Mouse (Mus musculus) kidney, adult 2 months (tissue): ENCODE data around the gene Stxbp1. TPM values are rescaled to one million over a fixed set of nuclear protein-coding genes. Genes with fewer than 3 reads are reported as not detected.

Experiments
- DNase-seq: peaks from one replicate; pipeline ENCODE4 v3.0.0; 2021
- H3K27ac ChIP-seq: fragments of 200-500 bp; 2 replicates; pipeline ENCODE4 v1.5.1; 2012; ENCODE audit warnings: low read depth, low read length, control low read depth, inconsistent platforms; ENCODE audit not compliant: insufficient read depth
- H3K27me3 ChIP-seq: fragments of 200-500 bp; replicated peaks from 2 replicates; pipeline ENCODE4 v1.6.1; 2012; ENCODE audit warnings: mild to moderate bottlenecking, moderate library complexity, low read length, inconsistent platforms; ENCODE audit not compliant: control insufficient read depth, insufficient read depth
- H3K36me3 ChIP-seq: fragments of 200-500 bp; 2 replicates; pipeline ENCODE4 v1.6.1; 2012; ENCODE audit warnings: mild to moderate bottlenecking, moderate library complexity, low read length, inconsistent platforms; ENCODE audit not compliant: control insufficient read depth, insufficient read depth
- H3K4me1 ChIP-seq: fragments of 200-500 bp; 2 replicates; pipeline ENCODE4 v1.6.1; 2011; ENCODE audit warnings: low read length; ENCODE audit not compliant: control insufficient read depth, insufficient read depth
- H3K4me3 ChIP-seq: fragments of 200-500 bp; 2 replicates; pipeline ENCODE4 v1.5.1; 2011; ENCODE audit warnings: mild to moderate bottlenecking, low read depth, low read length, control low read depth; ENCODE audit not compliant: insufficient read depth
- CTCF ChIP-seq: fragments of 200-500 bp; conservative IDR thresholded peaks from 2 replicates; pipeline ENCODE4 v1.5.1; 2011; ENCODE audit warnings: low read depth, mild to moderate bottlenecking, control low read depth, low read length, moderate library complexity, mixed read lengths; ENCODE audit not compliant: insufficient read depth, insufficient read length
- POLR2A ChIP-seq: fragments of 200-500 bp; IDR thresholded peaks from one replicate; pipeline ENCODE4 v1.6.1; 2011; ENCODE audit warnings: low read depth, low read length, control low read depth
- WGBS: fragments of 180-500 bp; shearing (Covaris S2); methylation state at CpG from one replicate; pipeline ENCODE4 v1.1.7; 2018; 5-methylcytosine and 5-hydroxymethylcytosine counted together
- polyA plus RNA-seq: library from polyadenylated mRNA; depleted of rRNA; stranded (reverse); fragments of >200 nt; gene quantifications from 2 replicates; pipeline ENCODE4 v1.2.3, GENCODE M21; 2012; rRNA removed

Stxbp1 gene
- 10.2 and 13.2 TPM in 2 replicates for polyA plus RNA-seq

DNA sequence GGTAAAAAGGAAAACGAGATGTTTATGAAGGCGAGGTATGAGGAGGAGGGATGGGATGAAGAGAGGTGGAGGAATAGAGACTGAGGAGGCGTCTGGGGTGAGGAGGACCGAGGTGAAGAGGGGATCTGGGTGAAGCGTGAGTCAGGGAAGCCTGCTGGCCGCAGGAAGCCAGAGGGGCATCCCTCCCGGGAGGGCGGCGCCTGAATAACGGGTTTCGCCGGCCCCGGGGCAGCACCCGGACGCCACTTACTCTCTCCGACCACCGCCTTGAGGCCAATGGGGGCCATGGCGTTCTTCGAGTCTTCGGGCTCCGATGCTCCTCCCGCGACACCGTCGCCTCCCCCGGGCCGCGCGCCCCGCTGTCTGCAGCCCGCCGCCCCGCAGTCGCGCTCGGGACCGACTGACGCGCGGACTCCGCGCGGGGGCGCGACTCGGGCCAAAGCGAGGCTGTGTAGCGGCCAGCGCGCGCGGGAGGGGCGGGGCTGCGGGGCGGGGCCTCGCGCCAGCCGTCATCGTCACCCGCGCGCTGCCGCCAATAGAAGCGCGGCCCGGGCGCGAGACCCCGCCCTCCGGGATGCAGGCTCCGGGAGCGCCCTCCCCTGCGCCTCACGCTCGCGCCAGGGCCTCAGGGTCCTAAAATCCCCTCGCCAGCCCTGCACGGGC, at the start of gene Stxbp1:
Gene Stxbp1, minus strand, starts transcription at position 441 of the 663 bp plus-strand sequence.
- Histone ChIP-seq H3K27me3 (no peaks in the 10 kb centered on the region), H3K4me1 (no peaks in the 10 kb centered on the region), H3K4me3 (peak within 1 kb of the TSS; percentile 78), H3K27ac (peak within 1 kb of the TSS; percentile 29), H3K36me3 (no peaks in the 10 kb centered on the region)
- peak; percentile 95 for DNase-seq
- TF ChIP-seq POLR2A (no peak), CTCF (no peak)
- WGBS: under 1% methylated on average over 72 of the region's 78 CpGs

DNA sequence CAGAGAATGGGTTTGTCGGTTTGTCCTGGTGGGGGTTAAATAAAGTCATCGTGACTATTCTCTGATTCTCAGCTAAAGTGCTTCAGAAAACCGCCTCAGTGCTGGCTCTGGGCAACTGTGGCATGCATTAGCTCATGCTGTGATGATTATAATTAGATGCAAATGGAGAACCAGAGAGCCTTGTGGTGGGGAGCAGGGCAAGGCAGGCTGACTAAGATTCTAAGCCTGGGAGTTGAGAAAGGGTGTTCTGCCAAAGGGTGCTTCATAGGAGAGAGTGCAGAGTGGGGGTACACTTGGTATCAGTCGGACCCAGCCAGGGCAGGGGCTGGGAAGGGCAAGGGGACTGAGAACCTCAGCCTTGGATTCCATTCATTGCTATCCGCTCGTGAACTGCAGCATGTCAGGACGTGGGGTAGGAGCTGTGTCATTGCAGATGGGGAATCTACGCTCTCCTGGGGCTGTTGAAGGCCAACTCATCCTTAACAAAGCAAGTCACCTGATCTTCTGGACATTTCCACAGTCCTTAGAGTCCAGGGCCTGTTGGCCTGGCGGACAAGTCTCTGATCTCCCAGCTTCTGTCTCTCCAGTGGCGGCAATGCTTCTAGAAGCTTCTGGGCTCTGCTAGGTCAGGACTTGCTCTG, 49.6 kb upstream of the Stxbp1 start:
- Histone ChIP-seq H3K36me3 (no peaks in the 10 kb centered on the region), H3K4me3 (no peak overlapping the region), H3K4me1 (peaks cover 30% of the 10 kb centered on the region), H3K27me3 (no peaks in the 10 kb centered on the region), H3K27ac (peak overlapping the region; percentile 53)
- DNase-seq: no peak
- TF ChIP-seq POLR2A (no peak), CTCF (no peak)
- 59% methylated on average over 10 of the region's 10 CpGs for WGBS

DNA sequence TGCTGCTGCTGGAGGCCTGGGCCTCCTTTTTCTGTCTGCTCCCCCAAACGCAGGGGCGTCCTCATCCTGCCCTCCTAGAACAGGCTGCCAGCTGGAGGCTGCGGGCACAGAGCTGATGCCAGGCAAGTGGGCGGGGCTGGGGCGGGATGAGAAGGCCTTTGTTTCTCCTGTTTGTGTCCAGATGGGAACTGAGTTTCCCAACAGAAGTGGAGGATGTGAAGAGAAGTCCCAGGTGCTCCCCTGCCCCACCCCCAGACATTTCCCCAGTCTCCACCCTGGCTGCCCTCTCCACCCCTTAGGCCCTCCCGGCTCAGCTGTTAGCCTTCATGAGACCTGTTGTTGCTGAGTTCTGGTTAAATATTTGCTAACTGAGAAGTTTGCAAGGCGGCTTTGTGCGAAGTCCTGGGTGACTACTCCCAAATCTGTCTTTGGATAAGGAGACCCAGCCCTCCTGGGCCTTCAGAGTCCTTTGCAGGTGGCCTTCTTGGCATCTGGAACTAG, 48.6 kb upstream of the Stxbp1 start:
- Histone ChIP-seq H3K36me3 (no peaks in the 10 kb centered on the region), H3K4me3 (no peak overlapping the region), H3K27me3 (no peaks in the 10 kb centered on the region), H3K27ac (peak overlapping the region; percentile 53), H3K4me1 (peaks cover 30% of the 10 kb centered on the region)
- TF ChIP-seq POLR2A: no peak
- 22% methylated on average over 8 of the region's 8 CpGs for WGBS
- peak; percentile 76 for DNase-seq

DNA sequence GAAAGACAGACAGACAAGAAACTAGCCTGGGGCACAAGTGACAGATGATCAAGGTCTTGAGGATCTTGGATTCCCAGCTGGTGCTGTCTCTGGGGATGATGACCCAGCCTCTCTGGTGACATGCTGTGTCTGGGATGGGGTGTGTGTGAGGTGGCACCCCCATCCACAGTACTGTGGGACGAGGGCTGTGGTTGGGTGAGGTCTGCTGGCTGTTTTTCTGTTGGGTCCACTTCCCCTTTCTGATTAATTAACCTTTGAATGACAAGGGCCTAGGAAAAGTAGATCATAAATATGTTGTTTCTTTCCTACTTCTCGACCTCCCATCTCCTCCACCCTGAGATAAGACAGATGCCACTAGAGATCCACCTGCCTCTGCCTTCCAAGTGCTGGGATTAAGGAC, 47.1 kb upstream of the Stxbp1 start:
- Histone ChIP-seq H3K27me3 (no peaks in the 10 kb centered on the region), H3K36me3 (no peaks in the 10 kb centered on the region), H3K4me1 (peaks cover 29% of the 10 kb centered on the region), H3K4me3 (no peak overlapping the region), H3K27ac (no peak overlapping the region)
- no peak for TF ChIP-seq CTCF
- no peak for TF ChIP-seq POLR2A
- WGBS: 52% methylated on average over 2 of the region's 2 CpGs
- DNase-seq: no peak

DNA sequence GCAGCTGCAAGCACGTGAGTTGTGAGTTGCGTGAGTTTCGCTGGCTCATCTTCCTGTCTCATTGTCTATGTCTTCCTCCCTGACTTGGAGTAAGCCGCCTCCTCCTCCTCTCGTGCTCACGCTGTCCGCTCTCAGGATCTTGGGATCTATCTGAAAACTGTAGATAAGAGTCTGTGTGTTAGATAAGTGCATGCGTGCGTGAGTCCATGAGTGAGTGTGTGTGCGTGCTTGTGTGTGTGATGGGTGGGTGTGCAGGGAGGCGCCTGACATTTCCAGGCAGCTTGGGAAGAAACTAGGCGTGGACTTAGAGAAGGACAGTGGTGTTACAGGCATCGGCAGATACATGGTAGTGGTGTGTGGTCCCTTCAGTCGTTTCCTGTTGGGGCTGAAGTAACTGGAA, 45.4 kb upstream of the Stxbp1 start:
- Histone ChIP-seq H3K4me3 (no peak overlapping the region), H3K36me3 (no peaks in the 10 kb centered on the region), H3K27ac (no peak overlapping the region), H3K4me1 (peaks cover 29% of the 10 kb centered on the region), H3K27me3 (no peaks in the 10 kb centered on the region)
- 75% methylated on average over 14 of the region's 14 CpGs for WGBS
- no peak for TF ChIP-seq CTCF
- no peak for TF ChIP-seq POLR2A
- no peak for DNase-seq

DNA sequence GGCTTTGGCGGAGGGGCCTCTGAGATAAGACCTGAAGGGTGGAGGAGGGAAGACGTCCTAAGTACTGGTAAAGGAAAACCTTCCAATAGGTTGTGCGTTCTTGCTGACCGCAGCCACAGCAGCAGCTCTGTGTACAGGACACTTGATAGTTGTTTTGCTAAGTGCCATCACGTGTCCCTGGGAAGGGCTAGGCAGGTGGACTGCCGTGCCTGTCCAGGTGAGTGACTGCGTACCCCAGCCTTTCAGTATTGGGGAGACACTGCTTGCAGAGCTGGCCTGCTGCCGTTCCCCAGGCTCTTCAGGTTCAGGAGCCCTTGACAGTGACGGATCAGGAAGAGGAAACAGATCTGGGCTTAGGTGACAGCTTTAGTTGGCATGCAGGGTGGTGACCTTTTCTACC, 44.2 kb upstream of the Stxbp1 start:
- WGBS: 64% methylated on average over 9 of the region's 9 CpGs
- Histone ChIP-seq H3K27me3 (no peaks in the 10 kb centered on the region), H3K4me1 (peaks cover 23% of the 10 kb centered on the region), H3K4me3 (no peak overlapping the region), H3K36me3 (no peaks in the 10 kb centered on the region), H3K27ac (peak overlapping the region; percentile 34; the same call in 1 of the 2 replicates)
- TF ChIP-seq POLR2A (no peak), CTCF (no peak)
- DNase-seq: no peak

DNA sequence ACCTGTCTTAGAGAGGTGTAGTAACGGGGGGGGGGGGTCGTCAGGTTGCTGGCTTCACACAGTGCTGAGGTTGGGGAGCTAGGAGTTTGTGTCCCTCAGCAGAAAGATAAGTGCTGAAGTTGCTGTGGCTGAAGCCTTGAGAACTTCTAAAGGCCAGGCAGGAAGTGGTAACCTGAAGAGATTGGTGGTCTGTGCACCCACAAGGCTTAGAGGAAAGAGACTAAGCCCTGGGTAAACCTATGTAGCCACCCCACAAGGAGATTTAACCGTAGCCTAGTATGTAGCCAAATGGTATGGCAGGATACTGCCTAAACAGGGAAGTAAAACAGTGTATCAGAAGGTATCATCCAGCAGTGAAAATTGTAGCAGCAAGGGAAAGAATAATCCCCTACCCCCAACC, 43.2 kb upstream of the Stxbp1 start:
- H3K36me3 ChIP-seq: no peaks in the 10 kb centered on the region
- H3K4me1 ChIP-seq: peaks cover 20% of the 10 kb centered on the region
- 81% methylated on average over 3 of the region's 3 CpGs for WGBS
- no peaks in the 10 kb centered on the region for H3K27me3 ChIP-seq
- no peak overlapping the region for H3K4me3 ChIP-seq
- no peak for DNase-seq
- TF ChIP-seq POLR2A (no peak), CTCF (no peak)
- H3K27ac ChIP-seq: no peak overlapping the region
